Mouse (Mus musculus) embryonic facial prominence, embryonic 11.5 days (tissue): ENCODE measurements around the gene Vhl. TPM values are rescaled to one million over a fixed set of nuclear protein-coding genes. Genes with fewer than 3 reads are reported as not detected.
"Not testable (repeated sequence)": the region's sequence is repeated elsewhere in the genome, so short reads cannot be mapped to it uniquely, and the experiment has no call there.

Source experiments
- ATAC-seq: fragments of 200-750 bp; cut with Nextera tagmentation; replicated peaks from 2 replicates; pipeline ENCODE4 v1.8.0; 2017; ENCODE audit warnings: low read depth; ENCODE audit not compliant: insufficient number of reproducible peaks, low FRiP score, low TSS enrichment
- DNase-seq: peaks from one replicate; pipeline ENCODE4 v3.0.0-alpha.2; 2015; ENCODE audit warnings: low spot score
- H3K27ac ChIP-seq: fragments of 300-500 bp; sonication (generic); replicated peaks from 2 replicates; pipeline ENCODE4 v1.5.1; 2014; ENCODE audit warnings: mild to moderate bottlenecking, low read depth, low read length, control low read depth
- H3K27me3 ChIP-seq: fragments of 300-500 bp; sonication (generic); 2 replicates; pipeline ENCODE4 v1.6.1; 2014; ENCODE audit warnings: mild to moderate bottlenecking, low read length, moderate library complexity, mixed read lengths; ENCODE audit not compliant: control insufficient read depth, insufficient read depth
- H3K36me3 ChIP-seq: fragments of 300-500 bp; sonication (generic); replicated peaks from 2 replicates; pipeline ENCODE4 v1.6.1; 2014; ENCODE audit warnings: low read depth, mild to moderate bottlenecking, low read length, moderate library complexity, mixed read lengths; ENCODE audit not compliant: control insufficient read depth, insufficient read depth
- H3K4me1 ChIP-seq: fragments of 300-500 bp; sonication (generic); 2 replicates; pipeline ENCODE4 v1.6.1; 2014; ENCODE audit warnings: low read length, mixed read lengths; ENCODE audit not compliant: control insufficient read depth, insufficient read depth
- H3K4me2 ChIP-seq: fragments of 300-500 bp; sonication (generic); 2 replicates; pipeline ENCODE4 v1.6.1; 2014; ENCODE audit warnings: low read depth, mild to moderate bottlenecking, control low read depth, low read length, moderate library complexity
- H3K4me3 ChIP-seq: fragments of 300-500 bp; sonication (generic); 2 replicates; pipeline ENCODE4 v1.5.1; 2014; ENCODE audit warnings: low read depth, low read length, control low read depth
- H3K9ac ChIP-seq: fragments of 300-500 bp; sonication (generic); replicated peaks from 2 replicates; pipeline ENCODE4 v1.6.1; 2014; ENCODE audit warnings: mild to moderate bottlenecking, control low read depth, low read length
- H3K9me3 ChIP-seq: fragments of 300-500 bp; sonication (generic); replicated peaks from 2 replicates; pipeline ENCODE4 v1.6.1; 2016; ENCODE audit warnings: mild to moderate bottlenecking, low read length, inconsistent platforms, mixed read lengths; ENCODE audit not compliant: control insufficient read depth
- WGBS: fragments of 180-500 bp; shearing (Covaris S2); extraction: QIAGEN DNeasy Blood & Tissue Kit; methylation state at CpG from one replicate; pipeline ENCODE4 v1.1.7; 2014; 5-methylcytosine and 5-hydroxymethylcytosine counted together
- polyA plus RNA-seq: library from polyadenylated mRNA; unstranded; fragments of >200 nt; fragmentation: Nextera tagmentation; extraction: Ambion mirVana; gene quantifications from 2 replicates; pipeline ENCODE4 v1.2.1, GENCODE M21; 2014

Vhl gene
- polyA plus RNA-seq, 1 experiment from 2014 or later = 56.9 TPM

- H3K9ac ChIP-seq, H3K4me2 ChIP-seq, DNase-seq, H3K27me3 ChIP-seq, H3K4me1 ChIP-seq, ATAC-seq, H3K9me3 ChIP-seq, H3K36me3 ChIP-seq, H3K4me3 ChIP-seq, H3K27ac ChIP-seq: not testable (repeated sequence)
- WGBS = 75% methylated on average over 1 of the region's 1 CpGs
Observed at GRCm38 (mm10) chr6:113672029-113672428, 48.3 kb downstream of the Vhl start.

- Histone ChIP-seq H3K27ac (no peak overlapping the region), H3K4me2 (no peak overlapping the region), H3K9ac (no peak overlapping the region), H3K4me3 (no peak overlapping the region), H3K36me3 (no peaks in the 10 kb centered on the region), H3K9me3 (no peaks in the 10 kb centered on the region), H3K27me3 (no peaks in the 10 kb centered on the region), H3K4me1 (no peaks in the 10 kb centered on the region)
- DNase-seq (no peak), ATAC-seq (no peak)
- 73% methylated on average over 6 of the region's 6 CpGs for WGBS
Observed at GRCm38 (mm10) chr6:113672989-113673388, 49.2 kb downstream of the Vhl start.

GRCm38 (mm10) chr6:113675234-113675633 lies 51.5 kb downstream of the Vhl start:
- ATAC-seq = no peak
- no peak for DNase-seq
- H3K4me1 ChIP-seq = no peaks in the 10 kb centered on the region
- H3K4me3 ChIP-seq = no peak overlapping the region
- H3K27me3 ChIP-seq = no peaks in the 10 kb centered on the region
- H3K36me3 ChIP-seq = no peaks in the 10 kb centered on the region
- no peak overlapping the region for H3K9ac ChIP-seq
- H3K4me2 ChIP-seq = no peak overlapping the region
- no peaks in the 10 kb centered on the region for H3K9me3 ChIP-seq
- WGBS = 71% methylated on average over 4 of the region's 4 CpGs
- H3K27ac ChIP-seq = no peak overlapping the region

- ATAC-seq (no peak), DNase-seq (no peak)
- H3K36me3 ChIP-seq = no peaks in the 10 kb centered on the region
- H3K27me3 ChIP-seq = no peaks in the 10 kb centered on the region
- H3K9ac ChIP-seq = no peak overlapping the region
- H3K9me3 ChIP-seq = no peaks in the 10 kb centered on the region
- no peaks in the 10 kb centered on the region for H3K4me1 ChIP-seq
- WGBS = 91% methylated on average over 9 of the region's 9 CpGs
- H3K4me3 ChIP-seq = no peak overlapping the region
- no peak overlapping the region for H3K27ac ChIP-seq
- no peak overlapping the region for H3K4me2 ChIP-seq
Observed at GRCm38 (mm10) chr6:113675991-113676390, 52.2 kb downstream of the Vhl start.

GRCm38 (mm10) chr6:113677070-113677734 lies 53.4 kb downstream of the Vhl start:
- Histone ChIP-seq H3K9ac (peak overlapping the region; percentile 10; the same call in 1 of the 2 replicates), H3K4me2 (no peak overlapping the region), H3K27ac (no peak overlapping the region), H3K9me3 (no peaks in the 10 kb centered on the region), H3K27me3 (no peaks in the 10 kb centered on the region), H3K4me1 (no peaks in the 10 kb centered on the region), H3K4me3 (no peak overlapping the region), H3K36me3 (no peaks in the 10 kb centered on the region)
- no peak for DNase-seq
- 66% methylated on average over 14 of the region's 14 CpGs for WGBS
- no peak for ATAC-seq

- WGBS = 78% methylated on average over 14 of the region's 14 CpGs
- H3K4me2 ChIP-seq = no peak overlapping the region
- no peak overlapping the region for H3K27ac ChIP-seq
- DNase-seq (no peak), ATAC-seq (no peak)
- H3K4me1 ChIP-seq = no peaks in the 10 kb centered on the region
- no peaks in the 10 kb centered on the region for H3K9me3 ChIP-seq
- no peak overlapping the region for H3K4me3 ChIP-seq
- H3K36me3 ChIP-seq = no peaks in the 10 kb centered on the region
- H3K27me3 ChIP-seq = no peaks in the 10 kb centered on the region
- H3K9ac ChIP-seq = no peak overlapping the region
Observed at GRCm38 (mm10) chr6:113678246-113679012, 54.7 kb downstream of the Vhl start.

- H3K27me3 ChIP-seq = no peaks in the 10 kb centered on the region
- H3K9ac ChIP-seq = no peak overlapping the region
- ATAC-seq (no peak), DNase-seq (no peak)
- 76% methylated on average over 9 of the region's 9 CpGs for WGBS
- no peak overlapping the region for H3K4me2 ChIP-seq
- H3K36me3 ChIP-seq = no peaks in the 10 kb centered on the region
- H3K9me3 ChIP-seq = no peaks in the 10 kb centered on the region
- H3K27ac ChIP-seq = no peak overlapping the region
- H3K4me1 ChIP-seq = no peaks in the 10 kb centered on the region
- no peak overlapping the region for H3K4me3 ChIP-seq
Observed at GRCm38 (mm10) chr6:113679993-113680566, 56.3 kb downstream of the Vhl start.
